Mouse (Mus musculus) kidney, adult 2 months (tissue): Measurements from ENCODE around the gene Foxo3. TPM values are rescaled to one million over a fixed set of nuclear protein-coding genes. Genes with fewer than 3 reads are reported as not detected.

Experiments used
- DNase-seq: peaks from one replicate; pipeline ENCODE4 v3.0.0; 2021
- H3K27ac ChIP-seq: fragments of 200-500 bp; 2 replicates; pipeline ENCODE4 v1.5.1; 2012; ENCODE audit warnings: low read depth, low read length, control low read depth, inconsistent platforms; ENCODE audit not compliant: insufficient read depth
- H3K27me3 ChIP-seq: fragments of 200-500 bp; replicated peaks from 2 replicates; pipeline ENCODE4 v1.6.1; 2012; ENCODE audit warnings: mild to moderate bottlenecking, moderate library complexity, low read length, inconsistent platforms; ENCODE audit not compliant: control insufficient read depth, insufficient read depth
- H3K36me3 ChIP-seq: fragments of 200-500 bp; 2 replicates; pipeline ENCODE4 v1.6.1; 2012; ENCODE audit warnings: mild to moderate bottlenecking, moderate library complexity, low read length, inconsistent platforms; ENCODE audit not compliant: control insufficient read depth, insufficient read depth
- H3K4me1 ChIP-seq: fragments of 200-500 bp; 2 replicates; pipeline ENCODE4 v1.6.1; 2011; ENCODE audit warnings: low read length; ENCODE audit not compliant: control insufficient read depth, insufficient read depth
- H3K4me3 ChIP-seq: fragments of 200-500 bp; 2 replicates; pipeline ENCODE4 v1.5.1; 2011; ENCODE audit warnings: mild to moderate bottlenecking, low read depth, low read length, control low read depth; ENCODE audit not compliant: insufficient read depth
- CTCF ChIP-seq: fragments of 200-500 bp; conservative IDR thresholded peaks from 2 replicates; pipeline ENCODE4 v1.5.1; 2011; ENCODE audit warnings: low read depth, mild to moderate bottlenecking, control low read depth, low read length, moderate library complexity, mixed read lengths; ENCODE audit not compliant: insufficient read depth, insufficient read length
- POLR2A ChIP-seq: fragments of 200-500 bp; IDR thresholded peaks from one replicate; pipeline ENCODE4 v1.6.1; 2011; ENCODE audit warnings: low read depth, low read length, control low read depth
- WGBS: fragments of 180-500 bp; shearing (Covaris S2); methylation state at CpG from one replicate; pipeline ENCODE4 v1.1.7; 2018; 5-methylcytosine and 5-hydroxymethylcytosine counted together
- polyA plus RNA-seq: library from polyadenylated mRNA; depleted of rRNA; stranded (reverse); fragments of >200 nt; gene quantifications from 2 replicates; pipeline ENCODE4 v1.2.3, GENCODE M21; 2012

Foxo3 gene
- polyA plus RNA-seq, 1 experiment: 29.2 TPM

- Histone ChIP-seq H3K4me1 (peaks cover 50% of the 10 kb centered on the region), H3K36me3 (no peaks in the 10 kb centered on the region), H3K27me3 (no peaks in the 10 kb centered on the region), H3K4me3 (no peak overlapping the region), H3K27ac (peak overlapping the region; percentile 13)
- DNase-seq: peak; percentile 75
- WGBS: 40% methylated on average over 8 of the region's 8 CpGs
- TF ChIP-seq CTCF (no peak), POLR2A (no peak)
These were observed 31.9 kb downstream of the Foxo3 start for GRCm38 (mm10) chr10:42244420-42245255.

- no peak for DNase-seq
These were observed 32.6 kb downstream of the Foxo3 start for GRCm38 (mm10) chr10:42243925-42244324.

DNA sequence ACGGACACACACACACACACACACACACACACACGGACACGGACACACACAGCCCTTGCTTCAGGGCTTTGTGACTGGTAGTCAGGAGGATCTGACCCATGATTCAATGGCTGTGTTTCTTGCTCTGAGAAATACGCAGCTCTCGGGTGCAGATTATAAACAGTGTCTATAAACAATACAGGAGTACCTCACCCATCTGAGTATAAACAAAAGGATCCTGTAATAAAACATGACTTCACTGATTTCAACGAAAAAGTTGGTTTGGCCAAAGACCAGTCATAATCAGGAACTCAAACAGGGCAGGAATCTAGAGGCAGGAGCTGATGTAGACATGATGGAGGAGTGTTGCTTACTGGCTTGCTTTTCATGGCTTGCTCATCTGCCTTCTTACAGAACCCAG lies 34.1 kb downstream of the Foxo3 start:
- 90% methylated on average over 6 of the region's 6 CpGs for WGBS
- DNase-seq: no peak
- TF ChIP-seq POLR2A: no peak
- TF ChIP-seq CTCF: no peak
- H3K27me3 ChIP-seq: no peaks in the 10 kb centered on the region
- peaks cover 46% of the 10 kb centered on the region for H3K4me1 ChIP-seq
- no peak overlapping the region for H3K27ac ChIP-seq
- H3K4me3 ChIP-seq: no peak overlapping the region
- no peaks in the 10 kb centered on the region for H3K36me3 ChIP-seq

More at GRCm38 (mm10) chr10:42243925-42244324, 32.6 kb downstream of the Foxo3 start:
- H3K27me3 ChIP-seq: no peaks in the 10 kb centered on the region
- no peak overlapping the region for H3K4me3 ChIP-seq
- H3K36me3 ChIP-seq: no peaks in the 10 kb centered on the region
- H3K27ac ChIP-seq: no peak overlapping the region
- TF ChIP-seq POLR2A: no peak
- TF ChIP-seq CTCF: no peak
- peaks cover 50% of the 10 kb centered on the region for H3K4me1 ChIP-seq
- 88% methylated on average over 7 of the region's 7 CpGs for WGBS

GRCm38 (mm10) chr10:42241775-42242174 lies 34.8 kb downstream of the Foxo3 start:
- no peaks in the 10 kb centered on the region for H3K36me3 ChIP-seq
- WGBS: 79% methylated on average over 4 of the region's 4 CpGs
- no peak overlapping the region for H3K4me3 ChIP-seq
- no peak overlapping the region for H3K27ac ChIP-seq
- peaks cover 40% of the 10 kb centered on the region for H3K4me1 ChIP-seq
- no peak for DNase-seq
- TF ChIP-seq POLR2A (no peak), CTCF (no peak)
- H3K27me3 ChIP-seq: no peaks in the 10 kb centered on the region

DNA sequence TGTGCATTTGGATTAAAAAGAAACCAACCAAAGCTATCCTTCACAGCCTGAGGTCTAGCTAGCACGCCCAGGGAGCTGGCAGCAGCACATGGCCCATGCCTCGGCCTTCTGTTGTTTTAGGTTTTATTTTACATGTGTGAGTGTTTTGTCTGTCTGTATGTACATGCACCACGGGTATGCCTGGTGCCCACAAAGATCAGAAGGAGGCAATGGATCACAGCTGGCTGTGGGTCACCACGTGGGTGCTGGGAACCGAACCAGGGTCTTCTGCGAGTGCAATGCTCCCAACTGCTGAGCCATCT lies 36.8 kb downstream of the Foxo3 start:
- no peak for DNase-seq
- Histone ChIP-seq H3K4me1 (peaks cover 23% of the 10 kb centered on the region), H3K27ac (peak overlapping the region; percentile 91; the same call in 1 of the 2 replicates), H3K27me3 (no peaks in the 10 kb centered on the region), H3K36me3 (no peaks in the 10 kb centered on the region), H3K4me3 (no peak overlapping the region)
- TF ChIP-seq CTCF (no peak), POLR2A (no peak)
- 86% methylated on average over 6 of the region's 6 CpGs for WGBS

GRCm38 (mm10) chr10:42238923-42239809 lies 37.4 kb downstream of the Foxo3 start:
- H3K4me3 ChIP-seq: no peak overlapping the region
- H3K4me1 ChIP-seq: peaks cover 19% of the 10 kb centered on the region
- no peak for TF ChIP-seq POLR2A
- TF ChIP-seq CTCF: no peak
- no peaks in the 10 kb centered on the region for H3K27me3 ChIP-seq
- H3K36me3 ChIP-seq: no peaks in the 10 kb centered on the region
- DNase-seq: peak; percentile 92
- WGBS: 43% methylated on average over 15 of the region's 15 CpGs
- peak overlapping the region; percentile 91 for H3K27ac ChIP-seq

DNA sequence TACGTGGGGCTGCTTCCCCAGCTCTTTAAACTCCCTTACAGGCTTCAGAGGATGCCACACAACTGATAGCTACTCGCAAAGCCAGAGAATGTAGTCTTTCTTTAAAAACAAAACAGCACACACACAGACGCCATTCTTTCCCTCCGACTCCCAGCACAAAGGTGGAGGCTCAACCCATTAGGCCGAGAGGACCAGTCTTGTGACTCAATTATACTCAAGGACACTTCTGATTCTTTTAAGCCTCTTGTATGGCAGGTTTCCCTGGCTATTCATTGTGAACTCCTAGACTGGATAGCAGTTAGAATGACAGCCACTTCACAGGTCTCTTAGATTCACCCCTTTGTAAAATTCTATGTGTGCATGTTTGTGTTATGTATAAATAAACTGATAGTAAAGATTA lies 38.3 kb downstream of the Foxo3 start:
- Histone ChIP-seq H3K27me3 (no peaks in the 10 kb centered on the region), H3K4me1 (peaks cover 23% of the 10 kb centered on the region), H3K27ac (no peak overlapping the region), H3K36me3 (no peaks in the 10 kb centered on the region), H3K4me3 (no peak overlapping the region)
- WGBS: 64% methylated on average over 5 of the region's 5 CpGs
- TF ChIP-seq POLR2A (no peak), CTCF (no peak)
- DNase-seq: no peak
